Mouse (Mus musculus) MEL (cell line): ENCODE measurements around the gene Cadm4. TPM values are rescaled to one million over a fixed set of nuclear protein-coding genes. Genes with fewer than 3 reads are reported as not detected.

ENCODE experiments used
- DNase-seq: peaks from one replicate; pipeline ENCODE4 v3.0.0; 2011; ENCODE audit warnings: low read depth, low spot score
- H3K27ac ChIP-seq: 2 replicates; pipeline ENCODE4 v1.5.1; 2012; ENCODE audit warnings: low read depth, mild to moderate bottlenecking, control low read depth, low read length, moderate library complexity; ENCODE audit not compliant: control insufficient read depth
- H3K27me3 ChIP-seq, 2 experiments: fragments of 150-350 bp in 1 of 2; sonication (generic) in 1 of 2; 2 replicates each; pipeline ENCODE4 v1.6.1; 2012; ENCODE audit warnings: low read length in 2 of 2, mild to moderate bottlenecking in 2 of 2, improper control_type of control experiment in 1 of 2, moderate library complexity in 1 of 2; ENCODE audit not compliant: insufficient read depth in 2 of 2, control insufficient read depth in 1 of 2
- H3K36me3 ChIP-seq, 2 experiments: 2 replicates each; pipeline ENCODE4 v1.6.1; 2012 to 2014; ENCODE audit warnings: low read length in 2 of 2, improper control_type of control experiment in 1 of 2, inconsistent platforms in 1 of 2, mild to moderate bottlenecking in 1 of 2; ENCODE audit not compliant: insufficient read depth in 2 of 2, control insufficient read depth in 1 of 2
- H3K4me1 ChIP-seq, 2 experiments: fragments of 150-350 bp in 1 of 2; sonication (generic) in 1 of 2; 2 replicates each; pipeline ENCODE4 v1.6.1; 2012; ENCODE audit warnings: low read length in 2 of 2, improper control_type of control experiment in 1 of 2, mild to moderate bottlenecking in 1 of 2; ENCODE audit not compliant: insufficient read depth in 2 of 2, control insufficient read depth in 1 of 2
- H3K4me3 ChIP-seq, 2 experiments: fragments of 150-350 bp in 1 of 2; sonication (generic) in 1 of 2; 2 replicates each; pipeline ENCODE4 v1.5.1; 2012; ENCODE audit warnings: low read depth in 2 of 2, low read length in 2 of 2, mild to moderate bottlenecking in 2 of 2, moderate library complexity in 2 of 2, control low read depth in 1 of 2, improper control_type of control experiment in 1 of 2; ENCODE audit not compliant: control insufficient read depth in 1 of 2, insufficient read depth in 1 of 2
- H3K79me2 ChIP-seq: 2 replicates; pipeline ENCODE4 v1.6.1; 2012; ENCODE audit warnings: mild to moderate bottlenecking, low read length, moderate library complexity; ENCODE audit not compliant: control insufficient read depth, poor library complexity, insufficient read depth
- H3K9ac ChIP-seq: 2 replicates; pipeline ENCODE4 v1.6.1; 2012; ENCODE audit warnings: low read depth, mild to moderate bottlenecking, control low read depth, low read length, moderate library complexity; ENCODE audit not compliant: control insufficient read depth, poor library complexity, severe bottlenecking
- H3K9me3 ChIP-seq: fragments of 150-350 bp; sonication (generic); replicated peaks from 2 replicates; pipeline ENCODE4 v1.6.1; 2012; ENCODE audit warnings: mild to moderate bottlenecking, low read length, improper control_type of control experiment, moderate library complexity; ENCODE audit not compliant: insufficient read depth
- CHD1 ChIP-seq: IDR thresholded peaks from 2 replicates; pipeline ENCODE4 v1.6.1; 2012; ENCODE audit warnings: low read depth, mild to moderate bottlenecking, inconsistent platforms, low read length, improper control_type of control experiment
- CHD2 ChIP-seq: IDR thresholded peaks from 2 replicates; pipeline ENCODE4 v1.6.1; 2011; ENCODE audit warnings: low read length, improper control_type of control experiment
- CTCF ChIP-seq, 3 experiments: IDR thresholded peaks in 2 of 3; conservative IDR thresholded peaks in 1 of 3; 2 replicates each; pipeline ENCODE4 v1.5.1; 2011 to 2012; ENCODE audit warnings: low read length in 3 of 3, low read depth in 2 of 3, mild to moderate bottlenecking in 2 of 3, improper control_type of control experiment in 1 of 3, inconsistent platforms in 1 of 3, mixed read lengths in 1 of 3, moderate library complexity in 1 of 3; ENCODE audit not compliant: control insufficient read depth in 1 of 3, insufficient read depth in 1 of 3, poor library complexity in 1 of 3, severe bottlenecking in 1 of 3
- E2F4 ChIP-seq: IDR thresholded peaks from 2 replicates; pipeline ENCODE4 v1.6.1; 2011; ENCODE audit warnings: low read depth, low read length, improper control_type of control experiment, borderline replicate concordance
- ELF1 ChIP-seq: IDR thresholded peaks from 2 replicates; pipeline ENCODE4 v1.6.1; 2014; ENCODE audit warnings: low read depth, mild to moderate bottlenecking, inconsistent platforms, low read length, improper control_type of control experiment, moderate library complexity
- EP300 ChIP-seq, 2 experiments: IDR thresholded peaks; 2 replicates each; pipeline ENCODE4 v1.6.1; 2011; ENCODE audit warnings: improper control_type of control experiment in 2 of 2, low read length in 2 of 2, low read depth in 1 of 2, mild to moderate bottlenecking in 1 of 2
- ETS1 ChIP-seq: IDR thresholded peaks from 2 replicates; pipeline ENCODE4 v1.6.1; 2012; ENCODE audit warnings: low read depth, mild to moderate bottlenecking, inconsistent platforms, low read length, improper control_type of control experiment, moderate library complexity
- GABPA ChIP-seq: IDR thresholded peaks from 2 replicates; pipeline ENCODE4 v1.6.1; 2012; ENCODE audit warnings: low read depth, mild to moderate bottlenecking, inconsistent platforms, low read length, improper control_type of control experiment, moderate library complexity
- HCFC1 ChIP-seq: IDR thresholded peaks from 2 replicates; pipeline ENCODE4 v1.6.1; 2012; ENCODE audit warnings: low read depth, mild to moderate bottlenecking, inconsistent platforms, low read length, improper control_type of control experiment, moderate library complexity
- JUND ChIP-seq: IDR thresholded peaks from 2 replicates; pipeline ENCODE4 v1.6.1; 2011; ENCODE audit warnings: low read depth, mild to moderate bottlenecking, improper control_type of control experiment, low read length
- KAT2A ChIP-seq: conservative IDR thresholded peaks from 2 replicates; pipeline ENCODE4 v1.6.1; 2012; ENCODE audit warnings: low read depth, low read length, improper control_type of control experiment, inconsistent platforms
- MAFK ChIP-seq: IDR thresholded peaks from 2 replicates; pipeline ENCODE4 v1.6.1; 2011; ENCODE audit warnings: low read depth, mild to moderate bottlenecking, low read length, improper control_type of control experiment, borderline replicate concordance
- MAX ChIP-seq: IDR thresholded peaks from 2 replicates; pipeline ENCODE4 v1.6.1; 2011; ENCODE audit warnings: low read length, improper control_type of control experiment
- MAZ ChIP-seq: IDR thresholded peaks from 2 replicates; pipeline ENCODE4 v1.6.1; 2012; ENCODE audit warnings: low read depth, mild to moderate bottlenecking, inconsistent platforms, low read length, improper control_type of control experiment
- MEF2A ChIP-seq: IDR thresholded peaks from 2 replicates; pipeline ENCODE4 v1.6.1; 2014; ENCODE audit warnings: low read depth, mild to moderate bottlenecking, inconsistent platforms, low read length, improper control_type of control experiment; ENCODE audit not compliant: poor library complexity, insufficient replicate concordance, severe bottlenecking; ENCODE audit errors: extremely low read depth
- MXI1 ChIP-seq: IDR thresholded peaks from 2 replicates; pipeline ENCODE4 v1.6.1; 2011; ENCODE audit warnings: mild to moderate bottlenecking, low read depth, low read length, improper control_type of control experiment
- MYC ChIP-seq: IDR thresholded peaks from 2 replicates; pipeline ENCODE4 v1.6.1; 2011; ENCODE audit warnings: low read depth, mild to moderate bottlenecking, low read length, improper control_type of control experiment, moderate library complexity
- NELFE ChIP-seq: IDR thresholded peaks from 2 replicates; pipeline ENCODE4 v1.6.1; 2011; ENCODE audit warnings: low read depth, low read length, improper control_type of control experiment
- NRF1 ChIP-seq: IDR thresholded peaks from 2 replicates; pipeline ENCODE4 v1.6.1; 2014; ENCODE audit warnings: low read depth, mild to moderate bottlenecking, inconsistent platforms, low read length, improper control_type of control experiment, moderate library complexity; ENCODE audit not compliant: poor library complexity, insufficient read depth, severe bottlenecking
- RAD21 ChIP-seq: IDR thresholded peaks from 2 replicates; pipeline ENCODE4 v1.6.1; 2011; ENCODE audit warnings: mild to moderate bottlenecking, low read depth, low read length, improper control_type of control experiment
- RCOR1 ChIP-seq: IDR thresholded peaks from 2 replicates; pipeline ENCODE4 v1.6.1; 2012; ENCODE audit warnings: low read depth, mild to moderate bottlenecking, inconsistent platforms, low read length, improper control_type of control experiment
- SIN3A ChIP-seq: IDR thresholded peaks from 2 replicates; pipeline ENCODE4 v1.6.1; 2012; ENCODE audit warnings: low read length, improper control_type of control experiment, inconsistent platforms
- SMC3 ChIP-seq: IDR thresholded peaks from 2 replicates; pipeline ENCODE4 v1.6.1; 2011; ENCODE audit warnings: low read depth, low read length, improper control_type of control experiment
- TCF12 ChIP-seq: IDR thresholded peaks from 2 replicates; pipeline ENCODE4 v1.6.1; 2014; ENCODE audit warnings: low read depth, mild to moderate bottlenecking, inconsistent platforms, low read length, improper control_type of control experiment, moderate library complexity
- USF1 ChIP-seq: IDR thresholded peaks from 2 replicates; pipeline ENCODE4 v1.6.1; 2014; ENCODE audit warnings: low read depth, mild to moderate bottlenecking, inconsistent platforms, low read length, improper control_type of control experiment, moderate library complexity
- ZC3H11A ChIP-seq: IDR thresholded peaks from 2 replicates; pipeline ENCODE4 v1.6.1; 2012; ENCODE audit warnings: low read depth, mild to moderate bottlenecking, inconsistent platforms, low read length, improper control_type of control experiment
- ZKSCAN1 ChIP-seq: IDR thresholded peaks from 2 replicates; pipeline ENCODE4 v1.6.1; 2012; ENCODE audit warnings: low read depth, mild to moderate bottlenecking, inconsistent platforms, low read length, improper control_type of control experiment, moderate library complexity
- ZMIZ1 ChIP-seq: IDR thresholded peaks from 2 replicates; pipeline ENCODE4 v1.6.1; 2012; ENCODE audit warnings: low read depth, mild to moderate bottlenecking, inconsistent platforms, low read length, improper control_type of control experiment, moderate library complexity
- ZNF384 ChIP-seq: IDR thresholded peaks from 2 replicates; pipeline ENCODE4 v1.6.1; 2012; ENCODE audit warnings: low read depth, mild to moderate bottlenecking, inconsistent platforms, low read length, improper control_type of control experiment
- polyA plus RNA-seq, 2 experiments: library from polyadenylated mRNA; stranded (reverse) in 1 of 2; unstranded in 1 of 2; fragments of >175 nt in 1 of 2; fragments of >200 nt in 1 of 2; gene quantifications; 2 replicates each; pipeline versions ENCODE4 v1.2.1 to v1.2.4; 2012; ENCODE audit warnings: low replicate concordance in 2 of 2, low read depth in 1 of 2; ENCODE audit not compliant: insufficient read length in 2 of 2, insufficient read depth in 1 of 2, missing spikeins in 1 of 2
- total RNA-seq: library from RNA; depleted of rRNA; stranded (reverse); fragments of 300-350 nt; gene quantifications from 2 replicates; pipeline ENCODE4 v1.2.3, GENCODE M21; 2012

The Cadm4 gene
- total and polyA plus RNA-seq, 3 experiments = 0.12 to 0.38 TPM; not detected in 1

DNA sequence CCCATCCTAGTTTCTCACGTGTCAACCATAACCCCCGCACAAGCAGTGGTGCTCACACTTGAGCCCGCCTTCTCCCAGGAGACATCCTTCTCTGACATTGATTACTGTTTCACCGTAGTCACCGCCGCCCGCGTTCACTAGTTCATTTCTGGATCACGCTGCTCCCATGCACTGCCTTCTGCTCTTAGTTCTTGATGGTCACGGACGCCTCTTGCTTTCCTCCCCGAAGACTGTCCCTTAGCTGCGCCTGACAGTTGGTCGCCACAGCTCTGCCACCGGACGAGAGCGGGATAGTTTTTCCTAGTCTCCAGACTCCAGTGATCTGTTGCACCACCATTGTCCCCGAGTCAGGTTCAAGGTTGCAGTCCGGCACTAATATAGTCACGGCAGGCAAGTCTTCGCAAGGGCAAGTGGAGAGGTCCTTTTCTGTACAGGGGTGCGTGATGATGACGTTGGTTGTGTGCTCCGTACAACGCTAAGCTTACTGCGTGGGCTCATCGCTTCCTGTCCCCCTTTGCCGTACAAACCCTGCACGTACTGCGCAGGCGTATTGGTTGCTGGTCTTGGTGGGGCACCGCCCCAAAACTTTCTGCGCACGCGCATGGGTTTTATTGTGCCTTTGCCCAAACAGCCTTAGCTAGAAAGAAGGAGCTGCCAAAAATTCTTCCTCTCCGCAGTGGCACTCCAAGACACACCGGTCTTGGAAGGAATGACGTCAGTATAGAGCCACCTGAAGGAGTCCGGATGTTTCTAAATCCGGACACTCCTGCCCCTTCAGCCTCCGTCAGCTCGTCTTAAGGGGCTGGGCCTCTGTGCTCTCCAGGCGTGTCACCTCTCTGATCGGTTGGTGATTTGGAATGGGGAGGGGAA, 48.5 kb downstream of the Cadm4 start, which contains the start of gene Irgq (continued):
- peak; percentile 55; the same call in 1 of the 2 replicates for TF ChIP-seq MAZ
- peak; percentile 94 for TF ChIP-seq KAT2A
- peak; percentile 48; the same call in 1 of the 2 replicates for TF ChIP-seq JUND
- TF ChIP-seq ZKSCAN1 = no peak
- no peak for TF ChIP-seq RAD21
- no peak for TF ChIP-seq ZNF384
- TF ChIP-seq GABPA = no peak
- no peak for TF ChIP-seq CHD2
- TF ChIP-seq SMC3 = no peak
- TF ChIP-seq EP300 (IDR thresholded peaks at IDR 0.05; ENCODE audit: low read depth in 1 of 2, low read length in 2 of 2) = 0 out of 4 replicates have a peak, but pooled peaks of 1 of the 2 experiments have one; percentile 22
- peak; percentile 24; the same call in 1 of the 2 replicates for TF ChIP-seq RCOR1
- peak; percentile 65 for TF ChIP-seq NELFE
- TF ChIP-seq MYC = peak; percentile 77
- peak; percentile 34 for TF ChIP-seq USF1
- peak; percentile 99 for TF ChIP-seq MAX

DNA sequence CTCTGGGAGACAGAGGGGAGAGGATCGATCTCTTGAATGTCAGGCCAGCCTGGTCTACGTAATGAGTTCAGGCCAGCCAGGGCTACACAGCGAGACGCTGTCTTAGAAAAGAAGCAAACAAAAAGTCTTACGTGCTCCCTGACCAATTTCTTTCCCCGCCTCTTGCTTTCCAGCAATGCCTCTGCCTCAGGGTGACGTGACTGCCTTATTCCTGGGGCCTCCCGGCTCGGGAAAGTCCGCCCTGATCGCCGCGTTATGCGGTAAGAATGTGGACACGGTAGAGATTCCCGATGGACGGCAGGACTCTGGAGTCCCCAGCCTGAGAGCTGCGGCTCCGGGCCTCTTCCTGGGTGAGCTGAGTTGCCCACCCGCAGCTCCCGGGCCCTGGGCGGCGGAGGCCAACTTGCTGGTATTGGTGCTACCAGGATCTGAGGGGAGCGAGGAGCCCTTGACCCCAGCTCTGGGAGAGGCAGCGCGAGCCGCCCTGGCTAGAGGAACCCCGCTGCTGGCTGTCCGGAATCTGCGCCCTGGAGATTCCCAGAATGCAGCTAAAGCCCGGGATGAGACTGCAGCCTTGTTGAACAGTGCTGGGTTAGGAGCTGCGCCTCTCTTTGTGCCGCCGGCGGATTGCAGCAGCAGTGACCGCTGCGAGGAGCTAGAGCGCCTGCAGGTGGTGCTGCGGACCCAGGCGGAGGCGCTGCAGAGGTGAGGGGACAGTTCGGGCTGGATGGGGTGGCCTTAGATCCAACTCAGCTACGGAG, 49.6 kb downstream of the Cadm4 start:
- Histone ChIP-seq H3K4me3 (peak overlapping the region; percentile 78 to 86), H3K27ac (peak overlapping the region; percentile 71), H3K4me1 (peaks cover 2 to 26% of the 10 kb centered on the region in 2 experiments), H3K36me3 (peaks cover 0 to 14% of the 10 kb centered on the region in 2 experiments; a peak in 2 of 4 replicates), H3K9me3 (no peaks in the 10 kb centered on the region), H3K27me3 (peaks cover 0 to 2% of the 10 kb centered on the region in 2 experiments; a peak in 1 of 4 replicates), H3K9ac (peak overlapping the region; percentile 73), H3K79me2 (peaks cover 4% of the 10 kb centered on the region; the same call in 1 of the 2 replicates)
- DNase-seq = peak; percentile 72
- TF ChIP-seq JUND (no peak), TCF12 (no peak), CTCF (IDR thresholded peaks at IDR 0.05 in 2 of 3, conservative IDR thresholded peaks at IDR 0.05 in 1 of 3; ENCODE audit: control insufficient read depth in 1 of 3, insufficient read depth in 1 of 3, low read depth in 2 of 3, low read length in 3 of 3, poor library complexity in 1 of 3, severe bottlenecking in 1 of 3) (peak; percentile 60 to 87 (median 85)), ETS1 (no peak), MYC (no peak), E2F4 (no peak), USF1 (no peak), NELFE (no peak), ELF1 (no peak), ZKSCAN1 (no peak), MXI1 (no peak), HCFC1 (peak; percentile 42), EP300 (IDR thresholded peaks at IDR 0.05; ENCODE audit: low read depth in 1 of 2, low read length in 2 of 2) (no peak), RAD21 (peak; percentile 59), SMC3 (peak; percentile 65), ZC3H11A (peak; percentile 43; the same call in 1 of the 2 replicates), NRF1 (0 out of 2 replicates have a peak, but pooled peaks have one; percentile 15), KAT2A (no peak), CHD2 (no peak), MAFK (no peak), CHD1 (no peak), RCOR1 (no peak), MEF2A (no peak), MAX (no peak), ZNF384 (no peak), ZMIZ1 (no peak), SIN3A (no peak; the same call in 1 of the 2 replicates)
